In genomic region chr2:65566793-65567787, GRCm38 (mm10) we compare ENCODE assay signal across 8 mouse cellular contexts. TPM values are rescaled to one million over a fixed set of nuclear protein-coding genes. Genes with fewer than 3 reads are reported as not detected.
DNase-seq lines count a peak whose midpoint lies in the region; ATAC-seq and TF ChIP-seq lines count a peak whose summit lies in the region.

Gene Scn3a, minus strand, starts transcription at chr2:65567627.

- peak; percentile 72; the same call in 1 of the 2 replicates for TF ChIP-seq CTCF in embryonic fibroblast, embryonic 13.5 days (IDR thresholded peaks at IDR 0.05; ENCODE audit: borderline replicate concordance, insufficient read depth, low read length)

- H3K9ac ChIP-seq in hindbrain, embryonic 15.5 days: peak within 1 kb of the TSS; percentile 62

- H3K36me3 ChIP-seq in hindbrain, embryonic 15.5 days: no peaks in the 10 kb centered on the region

- TF ChIP-seq POLR2A in embryonic fibroblast, embryonic 13.5 days (IDR thresholded peaks at IDR 0.05; ENCODE audit: low read depth, low read length): no peak

- H3K9me3 ChIP-seq in hindbrain, embryonic 15.5 days: no peaks in the 10 kb centered on the region

- no peak within 1 kb of the TSS for H3K4me3 ChIP-seq in embryonic fibroblast, embryonic 13.5 days (ENCODE audit: insufficient read depth, low read length)
- peak within 1 kb of the TSS; percentile 51 for H3K4me3 ChIP-seq in hindbrain, embryonic 15.5 days

- peak; percentile 19 for DNase-seq in gastrocnemius, adult 18-20 months (ENCODE audit: low spot score)
- no peak for DNase-seq in gastrocnemius, adult 8-10 months (ENCODE audit: low spot score in 2 of 2)
- DNase-seq in adrenal gland, postnatal 36 days: peak; percentile 37 to 45
- peak in 1 of 2 experiments; percentile 63 for DNase-seq in layer of hippocampus, postnatal 25 days (ENCODE audit: extremely low spot score in 1 of 2, low spot score in 1 of 2)
- peak; percentile 35 to 46 for DNase-seq in right cerebral cortex, postnatal 36 days (ENCODE audit: low spot score in 2 of 2)

- H3K4me1 ChIP-seq in embryonic fibroblast, embryonic 13.5 days (ENCODE audit: control insufficient read depth, insufficient read depth, low read length): no peaks in the 10 kb centered on the region
- peaks cover 25% of the 10 kb centered on the region for H3K4me1 ChIP-seq in hindbrain, embryonic 15.5 days (replicated peaks)

- ATAC-seq in hindbrain, embryonic 15.5 days (ENCODE audit: low FRiP score, low read depth): peak; percentile 77
- ATAC-seq in megakaryocyte progenitor cell, adult 5-6 weeks (replicated peaks; ENCODE audit: poor library complexity): peak; percentile 95

- no peaks in the 10 kb centered on the region for H3K27me3 ChIP-seq in hindbrain, embryonic 15.5 days

- 8% methylated on average over 16 of the region's 16 CpGs for WGBS in hindbrain, embryonic 15.5 days

- H3K4me2 ChIP-seq in hindbrain, embryonic 15.5 days: peak within 1 kb of the TSS; percentile 70

- no peak within 1 kb of the TSS for H3K27ac ChIP-seq in embryonic fibroblast, embryonic 13.5 days (ENCODE audit: insufficient read depth, low read length)
- H3K27ac ChIP-seq in hindbrain, embryonic 15.5 days (replicated peaks): peak within 1 kb of the TSS; percentile 82

RNA-seq across cellular contexts. Expression of gene Scn3a, which starts in this region (rescaled TPM):
- total RNA-seq in gastrocnemius, adult 18-20 months (2021): under 1 TPM; 0.19 to 0.23 TPM
- under 1 TPM; 0.02 to 0.36 (median 0.15) TPM for total RNA-seq in gastrocnemius, adult 8-10 months (2022)
- total RNA-seq in adrenal gland, postnatal 36 days (2021): 1 to 10 TPM; 2.8 to 3.2 TPM
- polyA plus RNA-seq in embryonic fibroblast, embryonic 13.5 days (2011; ENCODE audit: insufficient read length, low read depth, missing spikeins): 1.5 and 1.9 TPM in 2 replicates
- polyA plus RNA-seq in hindbrain, embryonic 15.5 days (2015; fragmentation: Nextera tagmentation; extraction: Ambion mirVana): 46.9 and 47.7 TPM in 2 replicates
- total RNA-seq in layer of hippocampus, postnatal 25 days (2021): 10 to 100 TPM; 37.7 to 40.2 TPM
- total RNA-seq in megakaryocyte progenitor cell, adult 5-6 weeks (2015): not detected in 2 replicates
- not detected in 2 replicates for total RNA-seq in megakaryocyte progenitor cell, adult 5-6 weeks (2017)

Comparison
In these comparisons a context has a peak if more than half of its experiments do, and no peak if none do; other contexts are left out.
1. RNA of gene Scn3a (total RNA-seq): 37.7 to 40.2 TPM in layer of hippocampus, postnatal 25 days; 2.8 to 3.2 TPM in adrenal gland, postnatal 36 days, 0.02 to 0.36 TPM in gastrocnemius, adult 8-10 months, 0.19 to 0.23 TPM in gastrocnemius, adult 18-20 months and not detected in megakaryocyte progenitor cell, adult 5-6 weeks; every median in the first group is over 4 times any median in the second.
2. RNA of gene Scn3a (polyA plus RNA-seq): 46.9 to 47.7 TPM in hindbrain, embryonic 15.5 days; 1.5 to 1.9 TPM in embryonic fibroblast, embryonic 13.5 days; every median in the first group is over 10 times any median in the second.
3. Peak in DNase-seq in gastrocnemius, adult 18-20 months; RNA of the gene not detected or under 1 TPM.
4. Peak in ATAC-seq in megakaryocyte progenitor cell, adult 5-6 weeks; RNA of the gene not detected or under 1 TPM.
5. DNase-seq: peak in adrenal gland, postnatal 36 days (2 of 2) and right cerebral cortex, postnatal 36 days (2 of 2); none in gastrocnemius, adult 8-10 months (0 of 2).